Mouse (Mus musculus): Measurements from ENCODE around the gene Ezh1. TPM values are rescaled to one million over a fixed set of nuclear protein-coding genes. Genes with fewer than 3 reads are reported as not detected.

The Ezh1 gene
- polyA plus RNA-seq (2015; fragmentation: Nextera tagmentation; extraction: Ambion mirVana): 17.6 and 17.7 TPM in 2 replicates

GRCm38 (mm10) chr11:101226065-101226701 lies at the start of gene Ezh1:
Gene Ezh1, minus strand, starts transcription at chr11:101226463.
- Histone ChIP-seq H3K36me3 (no peaks in the 10 kb centered on the region), H3K4me1 (replicated peaks) (peaks cover 14% of the 10 kb centered on the region), H3K27me3 (peaks cover 13% of the 10 kb centered on the region; the same call in 1 of the 2 replicates), H3K4me2 (replicated peaks) (peak within 1 kb of the TSS; percentile 91), H3K9me3 (no peaks in the 10 kb centered on the region), H3K9ac (replicated peaks) (peak within 1 kb of the TSS; percentile 86), H3K27ac (no peak within 1 kb of the TSS), H3K4me3 (replicated peaks) (peak within 1 kb of the TSS; percentile 83)
- peak; percentile 97 for ATAC-seq
- WGBS: 1% methylated on average over 56 of the region's 56 CpGs

- no peak overlapping the region for H3K4me3 ChIP-seq (replicated peaks)
- no peak overlapping the region for H3K9ac ChIP-seq (replicated peaks)
- H3K36me3 ChIP-seq: peaks cover 5% of the 10 kb centered on the region; the same call in 1 of the 2 replicates
- 83% methylated on average over 4 of the region's 4 CpGs for WGBS
- H3K4me1 ChIP-seq (replicated peaks): peaks cover 27% of the 10 kb centered on the region
- no peak overlapping the region for H3K4me2 ChIP-seq (replicated peaks)
- peaks cover 20% of the 10 kb centered on the region for H3K27me3 ChIP-seq
- no peaks in the 10 kb centered on the region for H3K9me3 ChIP-seq
- H3K27ac ChIP-seq: no peak overlapping the region
- ATAC-seq: no peak
Measured at GRCm38 (mm10) chr11:101275309-101275708, 49.0 kb upstream of the Ezh1 start.

- H3K4me1 ChIP-seq (replicated peaks): peaks cover 12% of the 10 kb centered on the region
- H3K9ac ChIP-seq (replicated peaks): no peak overlapping the region
- no peak overlapping the region for H3K4me3 ChIP-seq (replicated peaks)
- no peak for ATAC-seq
- peaks cover 17% of the 10 kb centered on the region; the same call in 1 of the 2 replicates for H3K27me3 ChIP-seq
- 83% methylated on average over 3 of the region's 3 CpGs for WGBS
- H3K4me2 ChIP-seq (replicated peaks): no peak overlapping the region
- H3K27ac ChIP-seq: no peak overlapping the region
- peaks cover 5% of the 10 kb centered on the region; the same call in 1 of the 2 replicates for H3K36me3 ChIP-seq
- H3K9me3 ChIP-seq: no peaks in the 10 kb centered on the region
Measured at GRCm38 (mm10) chr11:101272446-101272845, 46.2 kb upstream of the Ezh1 start.

- no peak for ATAC-seq
- 38% methylated on average over 10 of the region's 10 CpGs for WGBS
- Histone ChIP-seq H3K36me3 (no peaks in the 10 kb centered on the region), H3K4me1 (replicated peaks) (peaks cover 11% of the 10 kb centered on the region), H3K4me3 (replicated peaks) (no peak overlapping the region), H3K9me3 (no peaks in the 10 kb centered on the region), H3K4me2 (replicated peaks) (peak overlapping the region; percentile 2; the same call in 1 of the 2 replicates), H3K9ac (replicated peaks) (0 out of 2 replicates have a peak overlapping the region, but pooled peaks have one; percentile 2), H3K27ac (no peak overlapping the region), H3K27me3 (peaks cover 29% of the 10 kb centered on the region)
Measured at GRCm38 (mm10) chr11:101269577-101270116, 43.4 kb upstream of the Ezh1 start.

GRCm38 (mm10) chr11:101265906-101266305 lies 39.6 kb upstream of the Ezh1 start:
- Histone ChIP-seq H3K27me3 (peaks cover 64% of the 10 kb centered on the region), H3K4me3 (replicated peaks) (0 out of 2 replicates have a peak overlapping the region, but pooled peaks have one; percentile 35), H3K36me3 (no peaks in the 10 kb centered on the region), H3K4me1 (replicated peaks) (peaks cover 34% of the 10 kb centered on the region), H3K9me3 (no peaks in the 10 kb centered on the region), H3K27ac (no peak overlapping the region), H3K9ac (replicated peaks) (no peak overlapping the region), H3K4me2 (replicated peaks) (peak overlapping the region; percentile 57)
- no peak for ATAC-seq
- 7% methylated on average over 6 of the region's 6 CpGs for WGBS

- peak overlapping the region; percentile 44; the same call in 1 of the 2 replicates for H3K9ac ChIP-seq (replicated peaks)
- ATAC-seq: no peak
- under 1% methylated on average over 31 of the region's 31 CpGs for WGBS
- no peak overlapping the region for H3K27ac ChIP-seq
- H3K9me3 ChIP-seq: no peaks in the 10 kb centered on the region
- peak overlapping the region; percentile 35 for H3K4me3 ChIP-seq (replicated peaks)
- no peaks in the 10 kb centered on the region for H3K36me3 ChIP-seq
- H3K4me2 ChIP-seq (replicated peaks): peak overlapping the region; percentile 57
- H3K27me3 ChIP-seq: peaks cover 67% of the 10 kb centered on the region
- peaks cover 43% of the 10 kb centered on the region for H3K4me1 ChIP-seq (replicated peaks)
Measured at GRCm38 (mm10) chr11:101264954-101265471, 38.8 kb upstream of the Ezh1 start.

- Histone ChIP-seq H3K4me3 (replicated peaks) (no peak overlapping the region), H3K27ac (no peak overlapping the region), H3K4me1 (replicated peaks) (peaks cover 54% of the 10 kb centered on the region), H3K9me3 (no peaks in the 10 kb centered on the region), H3K36me3 (peaks cover 4% of the 10 kb centered on the region), H3K27me3 (peaks cover 67% of the 10 kb centered on the region), H3K9ac (replicated peaks) (no peak overlapping the region), H3K4me2 (replicated peaks) (no peak overlapping the region)
- 10% methylated on average over 3 of the region's 3 CpGs for WGBS
- no peak for ATAC-seq
Measured at GRCm38 (mm10) chr11:101263989-101264280, 37.7 kb upstream of the Ezh1 start.

GRCm38 (mm10) chr11:101263138-101263988 lies 37.1 kb upstream of the Ezh1 start:
- H3K27me3 ChIP-seq: peaks cover 66% of the 10 kb centered on the region
- peaks cover 6% of the 10 kb centered on the region for H3K36me3 ChIP-seq
- H3K27ac ChIP-seq: no peak overlapping the region
- H3K9me3 ChIP-seq: no peaks in the 10 kb centered on the region
- ATAC-seq: no peak
- 2% methylated on average over 32 of the region's 32 CpGs for WGBS
- peaks cover 55% of the 10 kb centered on the region for H3K4me1 ChIP-seq (replicated peaks)
- H3K9ac ChIP-seq (replicated peaks): no peak overlapping the region
- H3K4me2 ChIP-seq (replicated peaks): no peak overlapping the region
- no peak overlapping the region for H3K4me3 ChIP-seq (replicated peaks)

GRCm38 (mm10) chr11:101262272-101262967 lies 36.2 kb upstream of the Ezh1 start:
- WGBS: 3% methylated on average over 24 of the region's 24 CpGs
- Histone ChIP-seq H3K4me1 (replicated peaks) (peaks cover 55% of the 10 kb centered on the region), H3K27ac (no peak overlapping the region)

GRCm38 (mm10) chr11:101260826-101261380 lies 34.6 kb upstream of the Ezh1 start:
- Histone ChIP-seq H3K4me1 (replicated peaks) (peaks cover 55% of the 10 kb centered on the region), H3K4me3 (replicated peaks) (peak overlapping the region; percentile 45), H3K27ac (no peak overlapping the region; the same call in 1 of the 2 replicates), H3K9me3 (no peaks in the 10 kb centered on the region), H3K9ac (replicated peaks) (peak overlapping the region; percentile 72), H3K4me2 (replicated peaks) (peak overlapping the region; percentile 91), H3K27me3 (peaks cover 50% of the 10 kb centered on the region), H3K36me3 (peaks cover 21% of the 10 kb centered on the region)
- WGBS: 0% methylated on average over 30 of the region's 30 CpGs
- ATAC-seq: no peak

More at GRCm38 (mm10) chr11:101262272-101262967, 36.2 kb upstream of the Ezh1 start:
- no peak for ATAC-seq
- H3K4me2 ChIP-seq (replicated peaks): peak overlapping the region; percentile 91
- 0 out of 2 replicates have a peak overlapping the region, but pooled peaks have one; percentile 12 for H3K4me3 ChIP-seq (replicated peaks)
- H3K36me3 ChIP-seq: peaks cover 13% of the 10 kb centered on the region
- H3K27me3 ChIP-seq: peaks cover 60% of the 10 kb centered on the region
- H3K9ac ChIP-seq (replicated peaks): no peak overlapping the region
- H3K9me3 ChIP-seq: no peaks in the 10 kb centered on the region

All from midbrain, embryonic 13.5 days (tissue).